Mouse (Mus musculus): ENCODE results near the gene Kmt2d. TPM values are rescaled to one million over a fixed set of nuclear protein-coding genes. Genes with fewer than 3 reads are reported as not detected.

Gene Kmt2d
- 21.3 TPM for polyA plus RNA-seq (2015; fragmentation: Illumina TruSeq; extraction: RNeasy Lipid Tissue Mini Kit (QIAGEN cat#74804); ENCODE audit: low read depth, low replicate concordance)

GRCm38 (mm10) chr15:98871070-98871915 lies at the start of gene Kmt2d:
Kmt2d (minus strand) TSS chr15:98871204.

GRCm38 (mm10) chr15:98917538-98918498 lies 46.8 kb upstream of the Kmt2d start, which contains the start of gene Lmbr1l:
Lmbr1l (minus strand) TSS chr15:98918231.

GRCm38 (mm10) chr15:98897928-98898800 lies 27.2 kb upstream of the Kmt2d start, which contains the start of gene Dhh:
Dhh (minus strand) TSS chr15:98898540.

GRCm38 (mm10) chr15:98893940-98894745 lies 23.1 kb upstream of the Kmt2d start, which contains the start of gene Rhebl1:
Rhebl1 (minus strand) TSS chr15:98894540.

GRCm38 (mm10) chr15:98830736-98831683 lies 40.0 kb downstream of the Kmt2d start, which contains the start of gene Prkag1:
Prkag1 (minus strand) TSS chr15:98831521.

DNA sequence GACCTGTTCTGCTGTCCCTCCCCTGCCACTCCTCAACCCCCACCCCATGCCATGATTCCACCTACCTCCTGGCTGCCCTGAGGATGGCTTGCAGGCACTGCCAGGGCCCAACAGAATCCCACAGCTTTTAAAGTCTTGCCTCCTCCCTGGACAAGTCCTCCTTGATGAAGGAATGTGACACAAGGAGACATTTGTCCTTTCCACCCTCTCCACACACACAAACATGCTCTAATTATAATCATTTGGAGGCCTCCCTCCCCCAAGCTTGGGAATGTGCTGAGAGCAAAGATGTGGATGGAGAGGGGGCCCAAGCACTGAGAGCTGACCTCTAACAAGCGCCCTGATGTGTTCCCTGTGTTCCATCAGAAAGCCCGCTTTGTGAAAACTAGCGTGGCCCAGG lies 61.6 kb downstream of the Kmt2d start, which contains the start of gene Ddn:
Ddn (minus strand) TSS at position 101 of the 400 bp plus-strand sequence.

GRCm38 (mm10) chr15:98789661-98790535 lies 81.1 kb downstream of the Kmt2d start, which contains the start of gene Wnt1:
Wnt1 (plus strand) TSS chr15:98789857.

Other genes starting within 250 kb of the Kmt2d start
- 201 TPM for gene Cacnb3, start 240.4 kb downstream of the Kmt2d start, polyA plus RNA-seq (2015; fragmentation: Illumina TruSeq; extraction: RNeasy Lipid Tissue Mini Kit (QIAGEN cat#74804); ENCODE audit: low read depth, low replicate concordance)
- 52.9 TPM for gene Ddx23, start 208.3 kb downstream of the Kmt2d start, polyA plus RNA-seq (2015; fragmentation: Illumina TruSeq; extraction: RNeasy Lipid Tissue Mini Kit (QIAGEN cat#74804); ENCODE audit: low read depth, low replicate concordance)
- gene Rnd1, start 193.7 kb downstream of the Kmt2d start, polyA plus RNA-seq (2015; fragmentation: Illumina TruSeq; extraction: RNeasy Lipid Tissue Mini Kit (QIAGEN cat#74804); ENCODE audit: low read depth, low replicate concordance), result 30.1 TPM
- gene Ccdc65, start 163.0 kb downstream of the Kmt2d start, polyA plus RNA-seq (2015; fragmentation: Illumina TruSeq; extraction: RNeasy Lipid Tissue Mini Kit (QIAGEN cat#74804); ENCODE audit: low read depth, low replicate concordance), result 6.9 TPM
- 3.3 TPM for gene Fkbp11, start 143.0 kb downstream of the Kmt2d start, polyA plus RNA-seq (2015; fragmentation: Illumina TruSeq; extraction: RNeasy Lipid Tissue Mini Kit (QIAGEN cat#74804); ENCODE audit: low read depth, low replicate concordance)
- gene Arf3, start 108.0 kb downstream of the Kmt2d start, polyA plus RNA-seq (2015; fragmentation: Illumina TruSeq; extraction: RNeasy Lipid Tissue Mini Kit (QIAGEN cat#74804); ENCODE audit: low read depth, low replicate concordance), result 497 TPM
- gene Wnt10b, start 93.1 kb downstream of the Kmt2d start, polyA plus RNA-seq (2015; fragmentation: Illumina TruSeq; extraction: RNeasy Lipid Tissue Mini Kit (QIAGEN cat#74804); ENCODE audit: low read depth, low replicate concordance), result 1.4 TPM
- gene Wnt1, start 81.3 kb downstream of the Kmt2d start, polyA plus RNA-seq (2015; fragmentation: Illumina TruSeq; extraction: RNeasy Lipid Tissue Mini Kit (QIAGEN cat#74804); ENCODE audit: low read depth, low replicate concordance), result 0.18 TPM
- 553 TPM for gene Ddn, start 61.7 kb downstream of the Kmt2d start, polyA plus RNA-seq (2015; fragmentation: Illumina TruSeq; extraction: RNeasy Lipid Tissue Mini Kit (QIAGEN cat#74804); ENCODE audit: low read depth, low replicate concordance)
- 80.7 TPM for gene Prkag1, start 39.7 kb downstream of the Kmt2d start, polyA plus RNA-seq (2015; fragmentation: Illumina TruSeq; extraction: RNeasy Lipid Tissue Mini Kit (QIAGEN cat#74804); ENCODE audit: low read depth, low replicate concordance)
- 15.3 TPM for gene Rhebl1, start 23.3 kb upstream of the Kmt2d start, polyA plus RNA-seq (2015; fragmentation: Illumina TruSeq; extraction: RNeasy Lipid Tissue Mini Kit (QIAGEN cat#74804); ENCODE audit: low read depth, low replicate concordance)
- gene Dhh, start 27.3 kb upstream of the Kmt2d start, polyA plus RNA-seq (2015; fragmentation: Illumina TruSeq; extraction: RNeasy Lipid Tissue Mini Kit (QIAGEN cat#74804); ENCODE audit: low read depth, low replicate concordance), result 0.10 TPM
- gene Lmbr1l, start 47.0 kb upstream of the Kmt2d start, polyA plus RNA-seq (2015; fragmentation: Illumina TruSeq; extraction: RNeasy Lipid Tissue Mini Kit (QIAGEN cat#74804); ENCODE audit: low read depth, low replicate concordance), result 12.2 TPM
- 1,224 TPM for gene Tuba1b, start 63.4 kb upstream of the Kmt2d start, polyA plus RNA-seq (2015; fragmentation: Illumina TruSeq; extraction: RNeasy Lipid Tissue Mini Kit (QIAGEN cat#74804); ENCODE audit: low read depth, low replicate concordance)
- gene Gm49450, start 82.3 kb upstream of the Kmt2d start, polyA plus RNA-seq (2015; fragmentation: Illumina TruSeq; extraction: RNeasy Lipid Tissue Mini Kit (QIAGEN cat#74804); ENCODE audit: low read depth, low replicate concordance), result not detected
- 2,104 TPM for gene Tuba1a, start 82.5 kb upstream of the Kmt2d start, polyA plus RNA-seq (2015; fragmentation: Illumina TruSeq; extraction: RNeasy Lipid Tissue Mini Kit (QIAGEN cat#74804); ENCODE audit: low read depth, low replicate concordance)
- gene Tuba1c, start 158.7 kb upstream of the Kmt2d start, polyA plus RNA-seq (2015; fragmentation: Illumina TruSeq; extraction: RNeasy Lipid Tissue Mini Kit (QIAGEN cat#74804); ENCODE audit: low read depth, low replicate concordance), result 5.4 TPM
- gene Prph, start 184.0 kb upstream of the Kmt2d start, polyA plus RNA-seq (2015; fragmentation: Illumina TruSeq; extraction: RNeasy Lipid Tissue Mini Kit (QIAGEN cat#74804); ENCODE audit: low read depth, low replicate concordance), result 4.0 TPM
- not detected for gene Troap, start 203.4 kb upstream of the Kmt2d start, polyA plus RNA-seq (2015; fragmentation: Illumina TruSeq; extraction: RNeasy Lipid Tissue Mini Kit (QIAGEN cat#74804); ENCODE audit: low read depth, low replicate concordance)
- gene C1ql4, start 216.6 kb upstream of the Kmt2d start, polyA plus RNA-seq (2015; fragmentation: Illumina TruSeq; extraction: RNeasy Lipid Tissue Mini Kit (QIAGEN cat#74804); ENCODE audit: low read depth, low replicate concordance), result 1.6 TPM
- 0.30 TPM for gene Dnajc22, start 222.0 kb upstream of the Kmt2d start, polyA plus RNA-seq (2015; fragmentation: Illumina TruSeq; extraction: RNeasy Lipid Tissue Mini Kit (QIAGEN cat#74804); ENCODE audit: low read depth, low replicate concordance)

All from brain, adult 10 weeks (tissue).